Mouse (Mus musculus) liver, adult 2 months (tissue): Measurements from ENCODE around the gene Parp1. TPM values are rescaled to one million over a fixed set of nuclear protein-coding genes. Genes with fewer than 3 reads are reported as not detected.

Experiments
- DNase-seq: peaks from one replicate; pipeline ENCODE4 v3.0.0-alpha.2; 2011; ENCODE audit warnings: low read depth, low spot score; ENCODE audit errors: extremely low read depth
- H3K27ac ChIP-seq: fragments of 200-500 bp; replicated peaks from 2 replicates; pipeline ENCODE4 v1.5.1; 2012; ENCODE audit warnings: low read depth, mild to moderate bottlenecking, control low read depth, inconsistent platforms, low read length; ENCODE audit not compliant: insufficient read depth
- H3K27me3 ChIP-seq: fragments of 200-500 bp; 2 replicates; pipeline ENCODE4 v1.6.1; 2012; ENCODE audit warnings: mild to moderate bottlenecking, moderate library complexity, low read length, inconsistent platforms; ENCODE audit not compliant: control insufficient read depth, insufficient read depth
- H3K36me3 ChIP-seq: fragments of 200-500 bp; 2 replicates; pipeline ENCODE4 v1.6.1; 2012; ENCODE audit warnings: low read length, inconsistent platforms; ENCODE audit not compliant: control insufficient read depth, insufficient read depth
- H3K4me1 ChIP-seq: fragments of 200-500 bp; 2 replicates; pipeline ENCODE4 v1.6.1; 2011; ENCODE audit warnings: low read length; ENCODE audit not compliant: control insufficient read depth, insufficient read depth
- H3K4me3 ChIP-seq: fragments of 200-500 bp; 2 replicates; pipeline ENCODE4 v1.5.1; 2011; ENCODE audit warnings: low read depth, mild to moderate bottlenecking, control low read depth, low read length, moderate library complexity; ENCODE audit not compliant: insufficient read depth
- H3K79me2 ChIP-seq: fragments of 200-500 bp; 2 replicates; pipeline ENCODE4 v1.6.1; 2012; ENCODE audit warnings: inconsistent platforms, mild to moderate bottlenecking, low read length, moderate library complexity; ENCODE audit not compliant: control insufficient read depth, insufficient read depth
- H3K9ac ChIP-seq: fragments of 200-500 bp; 2 replicates; pipeline ENCODE4 v1.6.1; 2012; ENCODE audit warnings: low read depth, mild to moderate bottlenecking, control low read depth, inconsistent platforms, low read length
- CTCF ChIP-seq: fragments of 200-500 bp; IDR thresholded peaks from 2 replicates; pipeline ENCODE4 v1.5.1; 2011; ENCODE audit warnings: low read depth, low read length, control low read depth
- POLR2A ChIP-seq: fragments of 200-500 bp; IDR thresholded peaks from 2 replicates; pipeline ENCODE4 v1.6.1; 2011; ENCODE audit warnings: low read length, control low read depth; ENCODE audit not compliant: insufficient read depth; ENCODE audit errors: extremely low read depth
- WGBS: fragments of 180-500 bp; shearing (Covaris S2); methylation state at CpG from one replicate; pipeline ENCODE4 v1.1.7; 2018; 5-methylcytosine and 5-hydroxymethylcytosine counted together
- polyA plus RNA-seq: library from polyadenylated mRNA; depleted of rRNA; stranded (reverse); fragments of >200 nt; gene quantifications from 2 replicates; pipeline ENCODE4 v1.2.3, GENCODE M21; 2012
- total RNA-seq: library from RNA; depleted of rRNA; stranded (reverse); fragments of >200 nt; gene quantifications from 2 replicates; pipeline ENCODE4 v1.2.3, GENCODE M21; 2014

The Parp1 gene
- total and polyA plus RNA-seq, 2 experiments: 14.6 to 25.4 TPM

- 91% methylated on average over 7 of the region's 7 CpGs for WGBS
- no peaks in the 10 kb centered on the region for H3K4me1 ChIP-seq
- H3K27ac ChIP-seq: no peak overlapping the region
- no peak for DNase-seq
- no peaks in the 10 kb centered on the region for H3K79me2 ChIP-seq
- H3K27me3 ChIP-seq: 0 out of 2 replicates have a peak, but pooled peaks cover 5% of the 10 kb centered on the region
- TF ChIP-seq CTCF (no peak), POLR2A (no peak)
- H3K9ac ChIP-seq: no peak overlapping the region
- H3K4me3 ChIP-seq: no peak overlapping the region
- H3K36me3 ChIP-seq: no peaks in the 10 kb centered on the region
These were observed 19.0 kb upstream of the Parp1 start for GRCm38 (mm10) chr1:180549539-180550308.

GRCm38 (mm10) chr1:180550770-180551169 is 18.0 kb upstream of the Parp1 start:
- no peak for TF ChIP-seq POLR2A
- TF ChIP-seq CTCF: peak; percentile 64
- DNase-seq: peak; percentile 19
- Histone ChIP-seq H3K36me3 (no peaks in the 10 kb centered on the region), H3K9ac (no peak overlapping the region), H3K4me1 (no peaks in the 10 kb centered on the region), H3K4me3 (no peak overlapping the region), H3K79me2 (no peaks in the 10 kb centered on the region), H3K27me3 (0 out of 2 replicates have a peak, but pooled peaks cover 5% of the 10 kb centered on the region), H3K27ac (no peak overlapping the region)
- WGBS: 13% methylated on average over 5 of the region's 5 CpGs

GRCm38 (mm10) chr1:180556899-180557298 is 11.8 kb upstream of the Parp1 start:
- Histone ChIP-seq H3K4me1 (no peaks in the 10 kb centered on the region), H3K79me2 (no peaks in the 10 kb centered on the region), H3K36me3 (no peaks in the 10 kb centered on the region), H3K4me3 (no peak overlapping the region), H3K9ac (no peak overlapping the region), H3K27me3 (no peaks in the 10 kb centered on the region), H3K27ac (no peak overlapping the region)
- TF ChIP-seq CTCF (no peak), POLR2A (no peak)
- no peak for DNase-seq
- WGBS: 87% methylated on average over 5 of the region's 5 CpGs

GRCm38 (mm10) chr1:180559454-180559853 is 9.3 kb upstream of the Parp1 start:
- no peaks in the 10 kb centered on the region for H3K36me3 ChIP-seq
- WGBS: 91% methylated on average over 8 of the region's 8 CpGs

GRCm38 (mm10) chr1:180561187-180561586 is 7.5 kb upstream of the Parp1 start:
- 57% methylated on average over 3 of the region's 3 CpGs for WGBS
- Histone ChIP-seq H3K27ac (no peak overlapping the region), H3K27me3 (no peaks in the 10 kb centered on the region), H3K4me1 (no peaks in the 10 kb centered on the region), H3K4me3 (no peak overlapping the region), H3K9ac (no peak overlapping the region), H3K36me3 (no peaks in the 10 kb centered on the region), H3K79me2 (no peaks in the 10 kb centered on the region)
- TF ChIP-seq POLR2A: no peak
- no peak for TF ChIP-seq CTCF
- DNase-seq: peak; percentile 15

More at GRCm38 (mm10) chr1:180559454-180559853, 9.3 kb upstream of the Parp1 start:
- no peaks in the 10 kb centered on the region for H3K27me3 ChIP-seq
- no peak overlapping the region for H3K9ac ChIP-seq
- no peak overlapping the region for H3K27ac ChIP-seq
- no peaks in the 10 kb centered on the region for H3K79me2 ChIP-seq
- no peaks in the 10 kb centered on the region for H3K4me1 ChIP-seq
- DNase-seq: no peak
- TF ChIP-seq POLR2A: no peak
- H3K4me3 ChIP-seq: no peak overlapping the region

- no peak overlapping the region for H3K4me3 ChIP-seq
- no peak overlapping the region for H3K9ac ChIP-seq
- no peaks in the 10 kb centered on the region for H3K79me2 ChIP-seq
- peaks cover 4% of the 10 kb centered on the region; the same call in 1 of the 2 replicates for H3K4me1 ChIP-seq
- 86% methylated on average over 5 of the region's 5 CpGs for WGBS
- TF ChIP-seq POLR2A (no peak), CTCF (no peak)
- H3K36me3 ChIP-seq: no peaks in the 10 kb centered on the region
- H3K27me3 ChIP-seq: no peaks in the 10 kb centered on the region
- H3K27ac ChIP-seq: no peak overlapping the region
- no peak for DNase-seq
These were observed 3.8 kb upstream of the Parp1 start for GRCm38 (mm10) chr1:180564885-180565284.
